Mouse (Mus musculus): ENCODE measurements around the gene H2-D1. TPM values are rescaled to one million over a fixed set of nuclear protein-coding genes. Genes with fewer than 3 reads are reported as not detected.

H2-D1 gene
- total and polyA plus RNA-seq, 3 experiments = 659 to 944 (median 880) TPM

DNA sequence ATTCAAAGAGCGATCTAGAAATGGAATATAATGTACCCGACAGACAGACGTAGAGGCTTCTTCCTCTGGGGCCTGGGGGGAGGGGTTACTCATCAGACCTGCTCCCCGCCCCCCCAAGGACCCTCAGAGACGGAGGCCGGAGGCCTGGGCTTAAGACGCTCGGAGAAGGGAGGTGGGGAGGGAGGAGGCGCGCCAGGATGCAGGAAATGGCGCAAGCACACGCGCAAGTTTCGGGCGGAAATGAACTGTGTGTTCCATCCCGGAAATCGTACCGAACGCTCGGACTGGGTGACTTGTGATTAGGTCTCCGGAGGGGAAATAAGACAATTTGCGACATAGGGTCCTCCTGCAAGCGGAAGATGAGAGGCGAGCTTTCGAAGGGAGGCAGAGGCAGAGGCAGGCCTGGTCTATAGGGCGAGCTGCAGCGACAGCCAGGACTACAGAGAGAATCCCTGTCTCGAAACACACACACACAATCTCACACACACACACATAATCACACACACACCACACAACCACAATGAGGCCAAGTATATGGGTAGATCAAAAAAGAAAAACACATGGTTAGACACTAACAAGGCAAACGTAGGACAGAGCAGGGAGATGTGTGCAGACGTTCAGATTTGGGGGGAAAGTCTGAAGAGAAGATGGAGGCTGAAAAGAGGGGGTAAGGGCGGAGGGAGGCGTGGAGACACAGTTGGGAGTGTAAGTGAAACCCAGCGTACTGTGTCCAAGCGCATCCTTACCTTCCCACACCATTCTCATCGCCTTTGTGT, 26.7 kb upstream of the H2-D1 start, which contains the start of gene Nfkbil1 (continued):
- TF ChIP-seq NELFE (IDR thresholded peaks at IDR 0.05; ENCODE audit: low read depth, low read length) (peak; percentile 65; the same call in 1 of the 2 replicates), MAX (IDR thresholded peaks at IDR 0.05; ENCODE audit: low read length) (peak; percentile 84), TCF12 (IDR thresholded peaks at IDR 0.05; ENCODE audit: low read depth, low read length) (peak; percentile 92), EP300 (IDR thresholded peaks at IDR 0.05; ENCODE audit: low read length) (no peak), UBTF (IDR thresholded peaks at IDR 0.05; ENCODE audit: low read depth, low read length) (peak; percentile 86; the same call in 1 of the 2 replicates), PAX5 (IDR thresholded peaks at IDR 0.05; ENCODE audit: low read length) (no peak), NRF1 (IDR thresholded peaks at IDR 0.05; ENCODE audit: low read depth, low read length) (peak; percentile 71), TBP (conservative IDR thresholded peaks at IDR 0.05; ENCODE audit: low read depth, low read length) (peak; percentile 92), POLR2A (IDR thresholded peaks at IDR 0.05; ENCODE audit: low read depth, low read length) (peak; percentile 72), SIN3A (IDR thresholded peaks at IDR 0.05; ENCODE audit: low read length) (peak; percentile 96), GABPA (IDR thresholded peaks at IDR 0.05; ENCODE audit: insufficient replicate concordance, low read depth, low read length) (peak; percentile 17; the same call in 1 of the 2 replicates), RAD21 (IDR thresholded peaks at IDR 0.05; ENCODE audit: low read depth, low read length) (no peak), RCOR1 (conservative IDR thresholded peaks at IDR 0.05; ENCODE audit: low read depth, low read length) (no peak; the same call in 1 of the 2 replicates), BHLHE40 (IDR thresholded peaks at IDR 0.05; ENCODE audit: low read depth, low read length) (peak; percentile 59), CTCF (conservative IDR thresholded peaks at IDR 0.05 in 1 of 2, IDR thresholded peaks at IDR 0.05 in 1 of 2; ENCODE audit: low read depth in 2 of 2, low read length in 2 of 2) (no peak), POLR2AphosphoS2 (IDR thresholded peaks at IDR 0.05; ENCODE audit: low read depth, low read length) (peak; percentile 71; the same call in 1 of the 2 replicates), USF1 (IDR thresholded peaks at IDR 0.05; ENCODE audit: low read depth, low read length) (no peak), JUN (IDR thresholded peaks at IDR 0.05; ENCODE audit: insufficient read depth, low read depth, low read length) (peak; percentile 7; the same call in 1 of the 2 replicates), HCFC1 (IDR thresholded peaks at IDR 0.05; ENCODE audit: low read depth, low read length) (peak; percentile 95), ZKSCAN1 (IDR thresholded peaks at IDR 0.05; ENCODE audit: borderline replicate concordance, low read depth, low read length) (no peak; the same call in 1 of the 2 replicates), ZMIZ1 (IDR thresholded peaks at IDR 0.05; ENCODE audit: low read depth, low read length) (peak; percentile 75)

DNA sequence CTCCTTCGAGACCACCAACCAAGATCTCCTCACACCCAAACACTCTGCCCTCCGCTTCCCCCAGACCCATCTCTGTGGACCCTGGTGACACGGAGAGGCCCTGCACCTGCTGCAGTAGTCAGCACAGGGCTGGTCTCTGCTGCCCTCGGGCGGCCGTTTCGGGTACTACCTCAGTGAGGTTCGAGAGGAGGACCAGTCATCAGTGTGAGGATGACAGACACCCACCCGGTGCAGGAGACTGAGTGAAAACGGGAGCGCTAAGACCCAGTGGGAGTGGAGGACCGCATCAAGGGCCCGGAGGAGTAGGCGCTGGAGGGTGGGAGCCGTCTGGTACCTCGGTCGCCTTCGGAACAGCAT, 26.2 kb upstream of the H2-D1 start:
- peak; percentile 93 for DNase-seq (ENCODE audit: extremely low read depth)
- peak; percentile 24; the same call in 1 of the 2 replicates for TF ChIP-seq NRF1 (IDR thresholded peaks at IDR 0.05; ENCODE audit: low read depth, low read length)
- peak; percentile 39; the same call in 1 of the 2 replicates for TF ChIP-seq ZC3H11A (IDR thresholded peaks at IDR 0.05; ENCODE audit: low read depth, low read length)
- no peak for TF ChIP-seq POLR2AphosphoS2 (IDR thresholded peaks at IDR 0.05; ENCODE audit: low read depth, low read length)
- no peak for TF ChIP-seq EP300 (IDR thresholded peaks at IDR 0.05; ENCODE audit: low read length)
- TF ChIP-seq MXI1 (IDR thresholded peaks at IDR 0.05; ENCODE audit: low read depth, low read length) = peak; percentile 17; the same call in 1 of the 2 replicates
- peak; percentile 93 for TF ChIP-seq RAD21 (IDR thresholded peaks at IDR 0.05; ENCODE audit: low read depth, low read length)
- TF ChIP-seq SMC3 (IDR thresholded peaks at IDR 0.05; ENCODE audit: low read depth, low read length) = peak; percentile 88
- peak; percentile 76 to 94 for TF ChIP-seq CTCF (conservative IDR thresholded peaks at IDR 0.05 in 1 of 2, IDR thresholded peaks at IDR 0.05 in 1 of 2; ENCODE audit: low read depth in 2 of 2, low read length in 2 of 2)
- 0 out of 2 replicates have a peak, but pooled peaks have one; percentile 3 for TF ChIP-seq ZMIZ1 (IDR thresholded peaks at IDR 0.05; ENCODE audit: low read depth, low read length)
- Histone ChIP-seq H3K4me2 (ENCODE audit: insufficient read depth, low read depth, poor library complexity, severe bottlenecking) (no peak overlapping the region), H3K9ac (ENCODE audit: insufficient read depth, low read depth) (peak overlapping the region; percentile 93), H3K79me2 (replicated peaks; ENCODE audit: control insufficient read depth, extremely low read depth, insufficient read depth, poor library complexity, severe bottlenecking) (peaks cover 22% of the 10 kb centered on the region), H3K27ac (ENCODE audit: insufficient read depth, low read depth) (peak overlapping the region; percentile 96), H3K36me3 (replicated peaks in 1 of 2; ENCODE audit: control insufficient read depth in 1 of 2, insufficient read depth in 1 of 2, low read length in 1 of 2) (peaks cover 0 to 29% of the 10 kb centered on the region in 2 experiments), H3K4me3 (replicated peaks in 1 of 3; ENCODE audit: low read depth in 2 of 3, low read length in 2 of 3, poor library complexity in 1 of 3) (peak overlapping the region; percentile 67 to 86 (median 70)), H3K27me3 (replicated peaks) (no peaks in the 10 kb centered on the region), H3K4me1 (ENCODE audit: control insufficient read depth in 1 of 2, insufficient read depth in 2 of 2) (peaks cover 9 to 48% of the 10 kb centered on the region in 2 experiments), H3K9me3 (replicated peaks; ENCODE audit: low read length) (no peaks in the 10 kb centered on the region)
- in situ Hi-C loops (cut with MboI; ENCODE audit: low pct_ligation_motif_present, low pct_unique_long_range_greater_than_20kb, low sequenced_read_pairs) (loop anchor here (10.0 kb wide), 1 partner anchor 222 kb away; the partner anchor contains the start of gene Vwa7), dilution Hi-C loops (cut with MboI; ENCODE audit: extremely low pct_ligation_motif_present, extremely low pct_unique_long_range_greater_than_20kb, low sequenced_read_pairs) (no loop called here)

All from CH12.LX (cell line).